In the genomic region with DNA sequence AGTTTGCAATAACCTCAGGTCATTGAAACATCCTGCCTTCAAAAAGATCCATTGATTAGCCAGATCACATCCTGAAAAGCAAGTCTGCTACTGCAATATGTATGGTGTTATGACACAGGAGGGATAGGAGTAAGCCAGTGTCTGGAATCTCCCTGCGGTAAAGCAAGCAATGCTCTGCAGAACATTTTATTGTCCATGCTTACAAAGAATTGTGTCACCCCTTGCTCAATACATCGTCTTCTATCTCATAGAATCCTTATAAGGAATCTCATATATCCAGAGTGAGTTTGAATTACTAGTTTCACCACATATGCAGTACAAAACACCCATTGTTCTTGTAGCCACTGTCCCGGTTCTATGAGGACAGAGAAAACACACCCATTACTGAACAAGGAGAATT, we compare ENCODE assay signal across 32 mouse cellular contexts.
"Had no signal": no experiment of that assay in that cellular context is flagged by ENCODE, and none has a peak within 500 bp of the region (broad histone marks: within the 10 kb centered on the region; RNA-seq: fewer than 3 reads in every experiment).

No protein-coding gene starts in this region.

- H3K36me3 ChIP-seq: limb, embryonic 10.5 days; limb, embryonic 12.5 days; limb, embryonic 13.5 days; limb, embryonic 15.5 days; liver, embryonic 12.5 days; liver, embryonic 13.5 days; liver, embryonic 15.5 days; lung, embryonic 15.5 days; midbrain, embryonic 10.5 days; midbrain, embryonic 12.5 days; midbrain, embryonic 13.5 days; midbrain, embryonic 15.5 days; neural tube, embryonic 12.5 days had no signal

- H3K4me2 ChIP-seq: limb, embryonic 12.5 days; limb, embryonic 13.5 days; limb, embryonic 15.5 days; liver, embryonic 11.5 days; liver, embryonic 12.5 days; liver, embryonic 13.5 days; liver, embryonic 15.5 days; lung, embryonic 14.5 days; lung, embryonic 15.5 days; midbrain, embryonic 11.5 days; midbrain, embryonic 12.5 days; midbrain, embryonic 13.5 days; midbrain, embryonic 15.5 days; neural tube, embryonic 12.5 days had no signal

- H3K27me3 ChIP-seq: limb, embryonic 12.5 days; limb, embryonic 13.5 days; limb, embryonic 15.5 days; liver, embryonic 12.5 days; liver, embryonic 13.5 days; liver, embryonic 15.5 days; lung, embryonic 15.5 days; megakaryocyte, embryonic 14.5 days; midbrain, embryonic 12.5 days; midbrain, embryonic 13.5 days; midbrain, embryonic 15.5 days; neural tube, embryonic 12.5 days had no signal

- DNase-seq: left cerebral cortex, postnatal 4 days; liver; liver, embryonic 13.5 days; liver, postnatal 0 days; lung, adult 18-20 months; lung, adult 2 months; lung, embryonic 14.5 days; lung, postnatal 10 days; lung, postnatal 14 days; lung, postnatal 36 days; lung, postnatal 4 days; midbrain, embryonic 14.5 days had no signal

- H3K9me3 ChIP-seq: limb, embryonic 10.5 days; limb, embryonic 12.5 days; limb, embryonic 13.5 days; limb, embryonic 15.5 days; liver, embryonic 12.5 days; liver, embryonic 13.5 days; liver, embryonic 15.5 days; lung, embryonic 15.5 days; megakaryocyte, embryonic 14.5 days; midbrain, embryonic 10.5 days; midbrain, embryonic 12.5 days; midbrain, embryonic 13.5 days; midbrain, embryonic 15.5 days; neural tube, embryonic 12.5 days had no signal

- ATAC-seq: liver, embryonic 12.5 days; liver, postnatal 0 days; lung, postnatal 0 days; midbrain, embryonic 13.5 days; midbrain, embryonic 15.5 days; midbrain, embryonic 16.5 days had no signal

- H3K4me1 ChIP-seq: limb, embryonic 10.5 days; limb, embryonic 12.5 days; limb, embryonic 13.5 days; limb, embryonic 15.5 days; liver, embryonic 12.5 days; liver, embryonic 13.5 days; liver, embryonic 15.5 days; lung, embryonic 15.5 days; megakaryocyte, embryonic 14.5 days; midbrain, embryonic 10.5 days; midbrain, embryonic 12.5 days; midbrain, embryonic 13.5 days; midbrain, embryonic 15.5 days; neural tube, embryonic 12.5 days had no signal

- H3K9ac ChIP-seq: limb, embryonic 12.5 days; limb, embryonic 13.5 days; limb, embryonic 15.5 days; liver, embryonic 12.5 days; liver, embryonic 13.5 days; liver, embryonic 14.5 days; liver, embryonic 15.5 days; liver, postnatal 0 days; lung, embryonic 14.5 days; lung, embryonic 15.5 days; midbrain, embryonic 12.5 days; midbrain, embryonic 13.5 days; midbrain, embryonic 15.5 days; neural tube, embryonic 12.5 days had no signal

- H3K27ac ChIP-seq: limb, embryonic 10.5 days; limb, embryonic 12.5 days; limb, embryonic 13.5 days; limb, embryonic 15.5 days; liver, embryonic 12.5 days; liver, embryonic 13.5 days; liver, embryonic 14.5 days; liver, embryonic 15.5 days; lung, embryonic 15.5 days; macrophage; midbrain, embryonic 10.5 days; midbrain, embryonic 12.5 days; midbrain, embryonic 13.5 days; midbrain, embryonic 15.5 days; neural tube, embryonic 12.5 days had no signal

- H3K4me3 ChIP-seq: limb, embryonic 10.5 days; limb, embryonic 12.5 days; limb, embryonic 13.5 days; limb, embryonic 15.5 days; liver, embryonic 12.5 days; liver, embryonic 13.5 days; liver, embryonic 15.5 days; lung, embryonic 15.5 days; megakaryocyte, embryonic 14.5 days; midbrain, embryonic 10.5 days; midbrain, embryonic 12.5 days; midbrain, embryonic 13.5 days; midbrain, embryonic 15.5 days; myocyte; neural tube, embryonic 12.5 days had no signal
